Mouse (Mus musculus) intestine, embryonic 14.5 days (tissue): Measurements from ENCODE around the gene Ccnf. TPM values are rescaled to one million over a fixed set of nuclear protein-coding genes. Genes with fewer than 3 reads are reported as not detected.

Source experiments
- ATAC-seq: fragments of 200-750 bp; cut with Nextera tagmentation; replicated peaks from 2 replicates; pipeline ENCODE4 v1.8.0; 2017; ENCODE audit warnings: low read depth, moderate number of reproducible peaks, moderate TSS enrichment, moderate library complexity; ENCODE audit not compliant: low FRiP score, low TSS enrichment
- DNase-seq: peaks from one replicate; pipeline ENCODE4 v3.0.0-alpha.2; 2018; ENCODE audit warnings: low spot score
- H3K27ac ChIP-seq: fragments of 300-500 bp; sonication (generic); 2 replicates; pipeline ENCODE4 v1.5.1; 2014; ENCODE audit warnings: low read depth, mild to moderate bottlenecking, control low read depth
- H3K27me3 ChIP-seq: fragments of 300-500 bp; sonication (generic); replicated peaks from 2 replicates; pipeline ENCODE4 v1.6.1; 2014; ENCODE audit warnings: low read length, control low read depth; ENCODE audit not compliant: control insufficient read depth, insufficient read depth
- H3K36me3 ChIP-seq: fragments of 300-500 bp; sonication (generic); 2 replicates; pipeline ENCODE4 v1.6.1; 2014; ENCODE audit warnings: low read length, control low read depth; ENCODE audit not compliant: control insufficient read depth, insufficient read depth
- H3K4me1 ChIP-seq: fragments of 300-500 bp; sonication (generic); replicated peaks from 2 replicates; pipeline ENCODE4 v1.6.1; 2014; ENCODE audit warnings: low read length, control low read depth, mixed read lengths; ENCODE audit not compliant: control insufficient read depth, insufficient read depth
- H3K4me2 ChIP-seq: fragments of 300-500 bp; sonication (generic); 2 replicates; pipeline ENCODE4 v1.6.1; 2014; ENCODE audit warnings: low read length
- H3K4me3 ChIP-seq: fragments of 300-500 bp; sonication (generic); 2 replicates; pipeline ENCODE4 v1.5.1; 2014; ENCODE audit warnings: low read depth, low read length, control low read depth, mixed read lengths
- H3K9ac ChIP-seq: fragments of 300-500 bp; sonication (generic); 2 replicates; pipeline ENCODE4 v1.6.1; 2014; ENCODE audit warnings: mild to moderate bottlenecking, low read length
- H3K9me3 ChIP-seq: fragments of 300-500 bp; sonication (generic); 2 replicates; pipeline ENCODE4 v1.6.1; 2016; ENCODE audit warnings: low read length, control low read depth; ENCODE audit not compliant: control insufficient read depth
- WGBS: fragments of 180-500 bp; shearing (Covaris S2); extraction: QIAGEN DNeasy Blood & Tissue Kit; methylation state at CpG from one replicate; pipeline ENCODE4 v1.1.7; 2014; 5-methylcytosine and 5-hydroxymethylcytosine counted together
- polyA plus RNA-seq: library from polyadenylated mRNA; unstranded; fragments of >200 nt; fragmentation: Nextera tagmentation; extraction: Ambion mirVana; gene quantifications from 2 replicates; pipeline ENCODE4 v1.2.1, GENCODE M21; 2014

The Ccnf gene
- polyA plus RNA-seq, 1 experiment from 2014 or later, result 59.8 TPM

- no peak overlapping the region for H3K9ac ChIP-seq
- no peaks in the 10 kb centered on the region for H3K27me3 ChIP-seq
- H3K9me3 ChIP-seq, result no peaks in the 10 kb centered on the region
- H3K4me1 ChIP-seq, result no peaks in the 10 kb centered on the region
- H3K36me3 ChIP-seq, result peaks cover 99% of the 10 kb centered on the region
- no peak overlapping the region for H3K4me3 ChIP-seq
- H3K4me2 ChIP-seq, result no peak overlapping the region
- no peak overlapping the region for H3K27ac ChIP-seq
- DNase-seq (no peak), ATAC-seq (no peak)
- 96% methylated on average over 7 of the region's 7 CpGs for WGBS
Observed at GRCm38 (mm10) chr17:24236921-24237320, 14.4 kb downstream of the Ccnf start.

DNA sequence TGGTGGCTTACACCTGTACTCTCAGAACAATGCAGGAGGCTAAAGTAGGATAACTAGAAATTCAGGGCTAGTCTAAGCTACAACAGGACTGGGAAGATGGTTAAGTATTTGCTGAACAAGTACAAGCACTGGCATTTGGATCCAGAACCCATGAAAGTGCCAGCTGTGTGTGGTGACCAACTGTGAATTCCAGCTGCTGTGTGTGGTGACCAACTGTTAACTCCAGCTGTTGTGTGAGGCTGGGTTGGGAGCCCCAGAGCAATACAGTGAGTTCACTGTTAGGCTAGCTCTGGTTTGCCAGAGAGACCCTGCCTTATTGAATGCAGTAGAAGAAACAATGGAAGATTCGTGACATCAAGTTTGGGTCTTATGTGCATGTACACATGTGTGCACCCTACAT, 14.8 kb downstream of the Ccnf start:
- H3K4me2 ChIP-seq, result no peak overlapping the region
- H3K9me3 ChIP-seq, result no peaks in the 10 kb centered on the region
- DNase-seq (no peak), ATAC-seq (no peak)
- H3K27ac ChIP-seq, result no peak overlapping the region
- H3K27me3 ChIP-seq, result no peaks in the 10 kb centered on the region
- H3K9ac ChIP-seq, result no peak overlapping the region
- no peaks in the 10 kb centered on the region for H3K4me1 ChIP-seq
- 92% methylated on average over 1 of the region's 1 CpGs for WGBS
- H3K4me3 ChIP-seq, result no peak overlapping the region
- peaks cover 98% of the 10 kb centered on the region for H3K36me3 ChIP-seq

DNA sequence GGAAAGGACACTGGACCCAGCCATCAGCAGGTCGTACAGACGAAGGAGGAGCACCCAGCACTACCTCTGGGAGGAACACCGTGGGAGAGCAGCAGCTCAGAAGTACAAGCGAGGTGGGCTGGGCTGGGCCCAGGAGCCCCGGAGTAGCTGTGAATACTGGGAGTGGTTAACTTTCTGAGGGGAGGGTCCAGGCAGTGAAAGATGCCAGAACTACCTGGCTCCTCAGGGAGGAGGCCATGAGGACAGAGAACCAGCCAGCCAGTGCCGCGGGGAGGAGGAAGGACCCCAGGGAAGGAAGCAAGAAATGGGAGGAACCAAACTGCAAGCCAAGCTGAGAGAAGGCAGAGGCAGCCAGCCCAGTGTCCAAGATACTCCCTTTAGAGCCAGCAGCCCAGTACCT, 23.3 kb downstream of the Ccnf start:
- H3K36me3 ChIP-seq, result peaks cover 98% of the 10 kb centered on the region
- H3K4me1 ChIP-seq, result no peaks in the 10 kb centered on the region
- no peak overlapping the region for H3K9ac ChIP-seq
- 77% methylated on average over 7 of the region's 7 CpGs for WGBS
- no peak overlapping the region for H3K4me2 ChIP-seq
- no peak overlapping the region for H3K4me3 ChIP-seq
- no peak overlapping the region for H3K27ac ChIP-seq
- DNase-seq, result no peak
- H3K9me3 ChIP-seq, result no peaks in the 10 kb centered on the region
- H3K27me3 ChIP-seq, result no peaks in the 10 kb centered on the region
- ATAC-seq, result no peak

GRCm38 (mm10) chr17:24226721-24227120, 24.6 kb downstream of the Ccnf start:
- H3K9ac ChIP-seq, result no peak overlapping the region
- H3K4me3 ChIP-seq, result no peak overlapping the region
- H3K9me3 ChIP-seq, result no peaks in the 10 kb centered on the region
- H3K4me2 ChIP-seq, result no peak overlapping the region
- H3K36me3 ChIP-seq, result peaks cover 90% of the 10 kb centered on the region
- 94% methylated on average over 8 of the region's 8 CpGs for WGBS
- no peaks in the 10 kb centered on the region for H3K4me1 ChIP-seq
- DNase-seq, result no peak
- no peak for ATAC-seq
- no peaks in the 10 kb centered on the region for H3K27me3 ChIP-seq
- no peak overlapping the region for H3K27ac ChIP-seq

DNA sequence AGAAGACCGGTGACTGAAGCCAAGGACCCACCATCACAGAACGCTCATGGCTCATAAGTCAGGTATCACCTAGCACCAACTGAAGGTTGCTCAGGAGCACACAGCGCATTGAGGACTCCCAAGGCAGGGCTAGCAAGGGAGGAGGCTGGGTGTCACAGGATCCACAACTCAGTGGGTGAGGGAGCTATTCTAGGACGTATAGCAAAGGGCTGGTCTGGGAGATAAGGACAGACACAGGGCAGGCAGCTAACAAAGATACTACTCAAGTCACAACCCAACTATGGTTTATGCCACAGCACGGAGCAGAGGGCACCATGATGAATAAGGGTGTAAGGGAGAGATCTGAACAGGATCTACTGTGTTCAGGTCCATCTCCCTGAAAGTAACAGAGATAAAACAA, 25.4 kb downstream of the Ccnf start:
- Histone ChIP-seq H3K27me3 (no peaks in the 10 kb centered on the region), H3K27ac (no peak overlapping the region), H3K4me1 (0 out of 2 replicates have a peak, but pooled peaks cover 3% of the 10 kb centered on the region), H3K9ac (no peak overlapping the region), H3K4me3 (no peak overlapping the region), H3K9me3 (no peaks in the 10 kb centered on the region), H3K4me2 (no peak overlapping the region), H3K36me3 (peaks cover 83% of the 10 kb centered on the region)
- ATAC-seq, result no peak
- no peak for DNase-seq
- 91% methylated on average over 5 of the region's 5 CpGs for WGBS

DNA sequence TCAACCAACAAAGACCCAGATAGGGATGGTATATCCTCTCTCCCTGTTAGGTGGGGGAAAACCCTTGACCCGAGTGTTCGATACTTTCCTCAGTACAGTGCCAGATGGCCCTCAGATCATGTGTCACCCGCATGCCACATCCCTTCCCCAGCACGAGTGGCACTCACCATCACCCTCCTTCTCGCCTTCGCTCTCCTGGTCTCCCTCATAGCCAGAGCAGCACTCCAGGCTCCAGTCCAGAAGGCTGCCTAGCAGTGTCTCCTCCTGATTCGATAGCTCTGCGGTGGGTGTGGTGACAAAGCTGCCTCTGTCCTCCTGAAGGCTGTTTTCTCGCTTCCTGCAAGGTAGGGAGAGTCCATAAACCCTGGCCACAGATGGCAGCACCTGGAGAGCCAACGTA, 26.5 kb downstream of the Ccnf start:
- no peak for ATAC-seq

DNA sequence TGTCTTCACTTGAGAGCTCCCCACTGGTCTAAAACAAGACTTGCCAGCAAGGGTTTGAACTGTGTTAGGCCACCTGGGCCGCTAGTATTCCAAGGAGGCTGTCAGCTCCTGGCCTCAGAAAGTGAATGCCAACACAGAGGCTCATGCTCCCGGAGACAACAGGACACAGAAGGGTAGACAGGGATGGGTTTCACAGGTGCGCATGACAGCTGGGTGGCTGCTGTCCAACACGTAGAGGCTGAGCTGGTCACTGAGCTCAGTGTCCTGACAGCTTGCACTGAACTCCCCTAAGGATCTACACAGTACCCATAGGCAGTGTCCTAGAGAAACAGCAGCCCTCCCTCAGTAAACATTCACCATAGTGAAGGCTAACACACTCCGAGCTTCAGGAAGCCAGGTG, 27.8 kb downstream of the Ccnf start:
- Histone ChIP-seq H3K27ac (no peak overlapping the region), H3K27me3 (no peaks in the 10 kb centered on the region), H3K4me1 (peaks cover 15% of the 10 kb centered on the region), H3K9me3 (no peaks in the 10 kb centered on the region), H3K9ac (no peak overlapping the region), H3K36me3 (peaks cover 60% of the 10 kb centered on the region), H3K4me2 (no peak overlapping the region), H3K4me3 (no peak overlapping the region)
- 84% methylated on average over 5 of the region's 5 CpGs for WGBS
- DNase-seq (no peak), ATAC-seq (no peak)

More for the DNA sequence above, 26.5 kb downstream of the Ccnf start:
- H3K36me3 ChIP-seq, result peaks cover 72% of the 10 kb centered on the region
- no peak overlapping the region for H3K4me3 ChIP-seq
- no peak overlapping the region for H3K9ac ChIP-seq
- H3K27me3 ChIP-seq, result no peaks in the 10 kb centered on the region
- H3K27ac ChIP-seq, result no peak overlapping the region
- no peak overlapping the region for H3K4me2 ChIP-seq
- peaks cover 7% of the 10 kb centered on the region for H3K4me1 ChIP-seq
- WGBS, result 88% methylated on average over 10 of the region's 10 CpGs
- no peak for DNase-seq
- no peaks in the 10 kb centered on the region for H3K9me3 ChIP-seq

DNA sequence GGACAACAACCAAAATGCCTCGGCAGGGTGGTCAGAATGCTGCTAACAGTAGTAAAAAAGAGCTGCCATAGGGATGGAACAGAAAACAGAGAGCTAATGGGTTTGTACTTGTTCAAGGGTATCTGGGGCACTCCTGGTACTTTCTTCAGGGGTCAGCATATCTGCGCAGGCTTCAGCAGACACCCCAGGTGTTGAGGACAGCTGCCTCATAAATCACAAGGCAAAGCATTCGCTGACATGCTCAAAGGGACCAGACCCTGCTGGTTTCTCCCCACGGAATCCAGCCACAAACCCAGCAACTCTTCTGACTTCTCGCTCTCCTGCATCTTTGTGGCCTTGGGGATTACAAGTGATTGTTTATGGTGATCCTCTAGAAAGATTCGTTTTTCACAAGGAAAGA, 28.6 kb downstream of the Ccnf start:
- ATAC-seq, result no peak
- H3K4me3 ChIP-seq, result no peak overlapping the region
- peaks cover 15% of the 10 kb centered on the region for H3K4me1 ChIP-seq
- no peaks in the 10 kb centered on the region for H3K27me3 ChIP-seq
- H3K9ac ChIP-seq, result no peak overlapping the region
- H3K4me2 ChIP-seq, result no peak overlapping the region
- no peak overlapping the region for H3K27ac ChIP-seq
- no peak for DNase-seq
- no peaks in the 10 kb centered on the region for H3K9me3 ChIP-seq
- 68% methylated on average over 6 of the region's 6 CpGs for WGBS
- H3K36me3 ChIP-seq, result peaks cover 60% of the 10 kb centered on the region

DNA sequence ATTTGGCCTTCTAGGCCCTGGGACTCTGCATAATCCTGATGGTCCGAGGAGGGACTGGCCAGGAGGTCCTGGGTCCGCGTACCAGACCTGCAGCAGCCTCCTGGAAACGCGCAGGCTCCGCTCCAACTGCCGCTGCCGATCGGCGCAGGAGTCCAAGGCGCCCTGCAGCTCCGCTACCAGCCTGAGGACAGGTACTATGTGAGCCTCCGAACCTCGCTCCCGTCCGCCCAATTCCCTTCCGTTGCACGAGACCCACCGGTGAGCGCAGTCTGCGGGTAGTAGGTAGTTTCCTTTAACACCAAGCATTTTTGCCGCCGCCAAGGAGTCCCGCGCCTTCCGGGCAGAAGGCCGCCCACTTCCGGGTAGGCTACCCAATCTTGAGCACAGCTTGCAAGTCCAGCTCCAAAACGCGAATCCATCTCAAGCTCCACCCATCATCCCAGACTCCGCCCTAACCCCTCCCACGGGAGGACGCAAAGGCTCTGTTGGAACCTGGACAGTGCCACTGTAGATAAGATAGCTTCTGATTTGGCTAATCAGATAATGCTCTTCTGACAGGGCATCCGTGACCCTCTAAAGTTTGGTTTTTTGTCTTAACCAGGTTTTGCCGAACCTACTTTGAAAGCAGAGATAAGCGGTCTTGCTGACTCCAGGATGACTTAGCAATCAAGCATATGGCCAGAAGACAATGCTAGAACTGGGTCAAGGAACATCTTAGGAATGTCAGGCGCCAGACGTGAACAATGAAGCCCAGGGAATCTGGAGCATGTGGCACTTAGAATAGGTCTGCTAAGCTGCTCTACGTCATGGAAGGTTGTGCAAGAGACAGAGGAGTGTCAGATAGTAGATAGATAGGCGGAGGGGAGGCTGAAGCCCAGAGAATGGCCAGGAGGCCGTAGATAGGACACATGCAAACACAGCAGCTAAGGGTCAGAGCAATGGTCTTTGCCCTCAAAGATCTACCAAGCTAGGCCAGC, 30.6 kb downstream of the Ccnf start, which contains the start of gene Tedc2:
TSS of gene Tedc2 (minus strand) at position 417 of the 977 bp plus-strand sequence.
- H3K36me3 ChIP-seq, result peaks cover 55% of the 10 kb centered on the region

More for the DNA sequence above, 30.6 kb downstream of the Ccnf start, which contains the start of gene Tedc2:
- peak within 1 kb of the TSS; percentile 91 for H3K4me3 ChIP-seq
- peaks cover 15% of the 10 kb centered on the region for H3K4me1 ChIP-seq
- H3K9me3 ChIP-seq, result no peaks in the 10 kb centered on the region
- peak within 1 kb of the TSS; percentile 89 for H3K4me2 ChIP-seq
- DNase-seq, result peak; percentile 95
- peak within 1 kb of the TSS; percentile 62; the same call in 1 of the 2 replicates for H3K27ac ChIP-seq
- WGBS, result 5% methylated on average over 41 of the region's 41 CpGs
- H3K27me3 ChIP-seq, result no peaks in the 10 kb centered on the region
- peak; percentile 93 for ATAC-seq
- H3K9ac ChIP-seq, result peak within 1 kb of the TSS; percentile 67
